Mouse (Mus musculus) gastrocnemius, postnatal 4 days (tissue): ENCODE data around the gene Clock. TPM values are rescaled to one million over a fixed set of nuclear protein-coding genes. Genes with fewer than 3 reads are reported as not detected.

Source experiments
- DNase-seq, 2 experiments: peaks; one replicate each; pipeline ENCODE4 v3.0.0; 2021 to 2022; ENCODE audit warnings: low spot score in 2 of 2, mixed read lengths in 2 of 2
- total RNA-seq, 2 experiments: library from RNA; stranded (reverse); gene quantifications; 2 replicates each; pipeline ENCODE4 v1.2.3; 2021

Gene Clock
- total RNA-seq, 2 experiments from 2014 or later = 20.5 to 25.1 TPM

- DNase-seq = no peak
Observed at GRCm38 (mm10) chr5:76182326-76182725, 122.3 kb downstream of the Clock start.

DNA sequence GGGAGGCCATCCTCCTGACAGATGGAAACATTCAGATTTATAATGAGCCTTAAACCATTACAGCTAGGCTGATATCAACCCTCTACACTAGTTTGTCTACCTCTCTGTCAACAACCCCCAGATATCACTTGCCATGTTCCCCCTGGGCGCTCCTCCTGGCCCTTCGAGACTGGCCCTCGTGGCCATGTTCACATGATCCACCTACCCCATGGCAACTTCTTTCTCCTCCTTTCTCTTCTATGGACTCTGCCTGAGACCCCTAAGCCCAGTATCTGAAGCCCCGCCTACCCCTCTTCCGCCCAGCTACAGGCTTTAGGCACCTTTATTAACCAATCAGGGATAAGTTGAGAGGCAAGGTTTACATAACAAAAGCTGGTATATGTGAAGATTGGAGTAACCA lies 124.8 kb downstream of the Clock start:
- DNase-seq = no peak

- no peak for DNase-seq
Observed at GRCm38 (mm10) chr5:76179171-76179570, 125.4 kb downstream of the Clock start.

DNA sequence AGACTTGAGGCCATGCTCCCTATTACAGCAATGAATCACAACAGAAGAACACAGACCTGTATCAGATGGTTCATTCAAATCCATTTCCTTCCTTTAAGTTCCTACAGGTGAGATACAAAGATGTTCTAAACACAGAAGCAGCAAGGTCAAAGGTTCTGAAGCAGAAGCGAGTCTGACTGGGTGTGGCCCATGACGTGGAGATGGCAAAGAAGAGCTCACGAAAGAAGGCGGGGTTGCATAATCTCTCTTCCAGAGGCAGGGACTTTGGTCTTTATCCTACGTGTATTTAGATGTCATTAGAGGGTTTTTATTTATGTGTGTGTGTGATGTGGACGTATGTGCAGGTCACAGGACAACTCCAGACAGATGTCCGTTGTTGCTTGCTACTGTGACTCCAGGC lies 126.9 kb downstream of the Clock start:
- no peak for DNase-seq

DNA sequence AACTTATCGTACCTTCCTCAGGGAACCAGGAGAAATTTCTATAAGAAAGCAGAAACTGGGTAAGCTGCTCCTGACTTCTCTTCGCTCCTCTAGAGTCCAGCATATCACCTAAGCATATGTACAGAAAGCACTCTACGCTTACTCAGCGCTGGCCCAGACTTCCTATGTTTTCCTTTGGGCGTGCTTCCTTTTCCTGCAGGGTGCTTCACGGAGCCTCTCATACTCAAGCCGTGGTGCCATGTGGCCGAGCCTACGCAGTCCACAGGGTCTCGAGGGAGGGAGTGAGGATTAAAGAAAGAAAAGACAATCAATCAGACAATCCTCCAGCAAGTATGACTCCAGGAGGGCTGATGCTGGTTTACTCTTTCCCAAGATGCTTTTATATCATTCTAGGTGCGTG lies 127.8 kb downstream of the Clock start:
- DNase-seq = no peak

- DNase-seq = no peak
Observed at GRCm38 (mm10) chr5:76176411-76176810, 128.2 kb downstream of the Clock start.

- DNase-seq = no peak
Observed at GRCm38 (mm10) chr5:76175051-76175450, 129.5 kb downstream of the Clock start.

DNA sequence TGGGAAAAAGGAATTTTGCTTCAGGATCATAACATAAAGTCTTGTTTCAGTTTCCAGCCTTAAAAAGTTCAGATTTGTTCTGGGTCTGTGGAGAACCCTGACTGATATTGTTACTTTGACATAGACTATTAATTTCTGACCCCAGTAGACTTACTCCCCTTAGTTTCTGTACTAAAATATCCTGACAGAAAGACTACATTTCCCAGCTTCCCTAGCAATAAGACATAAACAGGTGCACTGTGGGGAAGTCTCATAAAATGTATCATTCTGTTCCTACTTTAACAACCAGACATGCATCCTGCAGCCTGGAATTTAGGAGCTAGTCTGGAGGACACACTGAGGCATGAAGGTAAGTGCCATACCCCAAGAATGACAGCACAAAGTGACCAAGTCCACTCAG lies 133.6 kb downstream of the Clock start:
- DNase-seq = no peak

GRCm38 (mm10) chr5:76170522-76170921 lies 134.1 kb downstream of the Clock start:
- DNase-seq = no peak

GRCm38 (mm10) chr5:76164827-76165226 lies 139.8 kb downstream of the Clock start:
- DNase-seq = no peak

DNA sequence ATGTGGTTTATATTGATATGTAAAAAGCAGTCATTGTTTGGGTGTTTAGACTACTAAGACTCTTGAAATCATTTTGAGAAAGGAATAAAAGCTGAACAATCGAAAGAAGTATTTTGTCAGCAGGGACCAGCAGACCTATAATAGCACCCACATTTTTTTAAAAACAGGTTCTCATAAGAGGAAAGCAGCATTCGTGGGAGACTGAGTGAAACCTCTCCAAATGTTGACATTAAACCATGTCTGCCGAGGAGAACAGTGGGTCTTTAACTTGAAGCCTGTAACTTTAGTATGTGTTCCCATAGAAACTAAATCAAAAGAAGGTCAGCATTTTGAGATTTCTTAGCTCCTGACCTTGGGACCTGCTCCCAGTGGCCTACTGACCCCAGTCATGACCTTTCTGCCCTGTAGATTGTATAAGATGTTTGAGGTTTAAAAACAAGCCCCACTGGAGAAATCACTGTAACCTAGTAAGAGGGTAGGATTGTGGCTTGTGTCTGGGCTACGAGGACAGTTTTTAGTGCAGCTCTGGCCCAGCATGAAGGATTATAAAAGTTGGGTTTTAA lies 140.7 kb downstream of the Clock start:
- DNase-seq = no peak

GRCm38 (mm10) chr5:76162926-76163325 lies 141.7 kb downstream of the Clock start:
- DNase-seq = no peak

DNA sequence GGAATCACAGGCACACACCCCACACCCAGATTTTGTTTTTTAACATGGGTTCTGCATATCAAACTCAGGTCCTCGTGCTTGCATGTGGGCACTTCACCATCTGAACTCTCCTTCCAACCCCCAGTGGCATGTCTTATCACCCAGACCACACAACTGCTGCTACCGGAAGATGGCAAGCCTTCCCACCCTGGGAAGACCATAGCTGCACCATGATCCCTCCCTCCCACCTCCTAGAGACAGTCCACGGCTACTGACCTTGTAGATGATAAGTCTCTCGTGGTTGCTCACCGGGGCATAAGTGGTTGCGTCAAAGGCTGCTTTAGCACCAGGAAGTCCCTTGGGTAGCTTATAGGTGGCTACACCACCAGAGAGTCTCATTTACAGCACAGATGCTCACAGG lies 143.1 kb downstream of the Clock start:
- no peak for DNase-seq

DNA sequence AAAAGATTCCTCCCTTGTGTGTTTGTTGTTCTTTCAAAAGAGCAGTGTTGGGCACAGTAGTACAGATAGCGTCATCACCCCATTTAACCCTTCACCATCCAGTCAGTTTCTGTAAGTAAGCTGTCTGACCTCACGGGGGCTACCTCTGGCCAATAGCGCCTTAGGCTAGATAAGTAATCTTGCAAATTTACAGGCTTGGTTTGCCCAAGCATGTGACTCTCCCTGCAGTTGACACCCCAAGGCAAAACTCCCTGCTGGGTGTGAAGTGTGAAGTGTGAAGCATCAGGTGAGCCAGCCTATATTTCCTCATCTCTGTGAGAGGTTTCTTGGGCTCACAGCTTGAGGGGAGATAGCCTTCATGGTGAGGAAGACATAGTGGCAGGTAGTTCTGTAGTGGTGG lies 144.5 kb downstream of the Clock start:
- no peak for DNase-seq

Other genes with a start within 250 kb of the Clock start
- gene Srd5a3, start 164.5 kb downstream of the Clock start, total RNA-seq = 10 to 100 TPM; 15.8 to 17.1 TPM
- gene Tmem165, start 120.9 kb downstream of the Clock start, total RNA-seq = 10 to 100 TPM; 63.7 to 65.0 TPM
- not detected for gene Pdcl2, start 26.4 kb upstream of the Clock start, total RNA-seq
- gene Nmu, start 59.0 kb upstream of the Clock start, total RNA-seq = under 1 TPM in 1 of 2 experiments, not detected in 1; 0.56 TPM
- not detected for gene Gm7271, start 179.2 kb upstream of the Clock start, total RNA-seq
- 10 to 100 TPM; 24.7 to 26.0 TPM for gene Exoc1, start 224.5 kb upstream of the Clock start, total RNA-seq